Mouse (Mus musculus) E14TG2a.4 (cell line): ENCODE results near the gene Slc39a5.

ENCODE experiments used
- H3K27me3 ChIP-seq: 2 replicates; pipeline ENCODE4 v1.6.1; 2014; ENCODE audit warnings: low read length, control low read depth; ENCODE audit not compliant: insufficient read depth
- H3K36me3 ChIP-seq: 2 replicates; pipeline ENCODE4 v1.6.1; 2014; ENCODE audit warnings: low read length, control low read depth; ENCODE audit not compliant: insufficient read depth
- H3K4me1 ChIP-seq: replicated peaks from 2 replicates; pipeline ENCODE4 v1.6.1; 2014; ENCODE audit warnings: low read depth, low read length, control low read depth
- H3K4me3 ChIP-seq: replicated peaks from 2 replicates; pipeline ENCODE4 v1.5.1; 2014; ENCODE audit warnings: mild to moderate bottlenecking, low read length
- H3K9me3 ChIP-seq: 2 replicates; pipeline ENCODE4 v1.6.1; 2014; ENCODE audit warnings: low read length, control low read depth
- CTCF ChIP-seq: conservative IDR thresholded peaks from 2 replicates; pipeline ENCODE4 v1.5.1; 2014; ENCODE audit warnings: low read length
- NANOG ChIP-seq: IDR thresholded peaks from 2 replicates; pipeline ENCODE4 v1.6.1; 2014; ENCODE audit warnings: borderline replicate concordance, low read length, mixed read lengths
- POU5F1 ChIP-seq: IDR thresholded peaks from 2 replicates; pipeline ENCODE4 v1.6.1; 2014; ENCODE audit warnings: low read length, borderline replicate concordance

Slc39a5 gene

DNA sequence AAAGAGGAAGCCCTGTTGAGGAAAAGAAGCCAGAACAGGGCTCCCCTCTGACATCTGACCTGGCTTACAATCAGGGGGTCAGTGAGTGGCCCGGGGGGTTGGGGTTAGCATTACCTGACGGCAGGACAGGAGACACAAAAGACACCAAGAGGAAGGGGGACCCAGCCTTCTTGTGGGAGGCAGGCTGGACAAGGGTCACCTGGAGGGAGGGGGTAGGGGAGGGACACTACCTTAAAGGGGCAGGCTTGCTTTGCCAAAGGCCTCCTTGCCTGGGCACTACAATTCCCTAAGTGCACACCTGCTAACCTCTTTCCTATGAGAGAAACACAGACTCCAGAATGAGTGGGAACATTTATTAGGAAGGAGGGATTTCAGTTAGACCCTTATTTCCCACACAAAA, at the start of gene Slc39a5:
TSS of gene Slc39a5 (minus strand) at position 174 of the 400 bp plus-strand sequence.
- Histone ChIP-seq H3K9me3 (no peaks in the 10 kb centered on the region), H3K4me3 (peak within 1 kb of the TSS; percentile 24), H3K27me3 (peaks cover 3% of the 10 kb centered on the region; the same call in 1 of the 2 replicates), H3K36me3 (peaks cover 46% of the 10 kb centered on the region), H3K4me1 (peaks cover 29% of the 10 kb centered on the region)
- TF ChIP-seq CTCF (no peak), NANOG (no peak), POU5F1 (no peak)

GRCm38 (mm10) chr10:128445407-128445806, 44.4 kb upstream of the Slc39a5 start:
- TF ChIP-seq POU5F1, result no peak
- TF ChIP-seq CTCF, result no peak
- TF ChIP-seq NANOG, result no peak
- H3K4me3 ChIP-seq, result no peak overlapping the region
- peaks cover 15% of the 10 kb centered on the region for H3K4me1 ChIP-seq
- H3K27me3 ChIP-seq, result no peaks in the 10 kb centered on the region
- H3K9me3 ChIP-seq, result no peaks in the 10 kb centered on the region
- H3K36me3 ChIP-seq, result peaks cover 30% of the 10 kb centered on the region

GRCm38 (mm10) chr10:128444354-128444753, 43.3 kb upstream of the Slc39a5 start:
- Histone ChIP-seq H3K9me3 (no peaks in the 10 kb centered on the region), H3K4me1 (peaks cover 25% of the 10 kb centered on the region), H3K36me3 (peaks cover 40% of the 10 kb centered on the region), H3K4me3 (no peak overlapping the region), H3K27me3 (no peaks in the 10 kb centered on the region)
- TF ChIP-seq CTCF, result no peak
- TF ChIP-seq POU5F1, result no peak

DNA sequence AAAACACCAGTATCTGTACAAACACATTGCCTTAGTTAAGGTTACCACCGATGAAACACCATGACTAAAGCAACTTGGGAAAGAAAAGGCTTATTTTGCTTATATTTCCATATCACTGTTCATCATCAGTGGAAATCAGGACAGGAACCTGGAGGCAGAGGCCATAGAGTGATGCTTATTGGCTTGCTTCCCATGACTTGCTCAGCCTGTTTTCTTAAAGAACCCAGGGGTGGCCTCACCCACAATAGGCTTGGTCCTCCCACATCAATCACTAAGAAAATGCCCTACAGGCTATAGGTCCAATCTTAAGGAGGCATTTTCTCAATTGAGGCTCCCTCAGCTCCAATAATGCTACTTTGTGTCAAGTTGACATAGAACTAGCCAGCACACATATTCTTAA, 41.7 kb upstream of the Slc39a5 start:
- Histone ChIP-seq H3K4me3 (no peak overlapping the region), H3K36me3 (peaks cover 57% of the 10 kb centered on the region), H3K4me1 (peaks cover 41% of the 10 kb centered on the region), H3K27me3 (no peaks in the 10 kb centered on the region), H3K9me3 (no peaks in the 10 kb centered on the region)
- TF ChIP-seq NANOG (no peak), CTCF (no peak), POU5F1 (no peak)

DNA sequence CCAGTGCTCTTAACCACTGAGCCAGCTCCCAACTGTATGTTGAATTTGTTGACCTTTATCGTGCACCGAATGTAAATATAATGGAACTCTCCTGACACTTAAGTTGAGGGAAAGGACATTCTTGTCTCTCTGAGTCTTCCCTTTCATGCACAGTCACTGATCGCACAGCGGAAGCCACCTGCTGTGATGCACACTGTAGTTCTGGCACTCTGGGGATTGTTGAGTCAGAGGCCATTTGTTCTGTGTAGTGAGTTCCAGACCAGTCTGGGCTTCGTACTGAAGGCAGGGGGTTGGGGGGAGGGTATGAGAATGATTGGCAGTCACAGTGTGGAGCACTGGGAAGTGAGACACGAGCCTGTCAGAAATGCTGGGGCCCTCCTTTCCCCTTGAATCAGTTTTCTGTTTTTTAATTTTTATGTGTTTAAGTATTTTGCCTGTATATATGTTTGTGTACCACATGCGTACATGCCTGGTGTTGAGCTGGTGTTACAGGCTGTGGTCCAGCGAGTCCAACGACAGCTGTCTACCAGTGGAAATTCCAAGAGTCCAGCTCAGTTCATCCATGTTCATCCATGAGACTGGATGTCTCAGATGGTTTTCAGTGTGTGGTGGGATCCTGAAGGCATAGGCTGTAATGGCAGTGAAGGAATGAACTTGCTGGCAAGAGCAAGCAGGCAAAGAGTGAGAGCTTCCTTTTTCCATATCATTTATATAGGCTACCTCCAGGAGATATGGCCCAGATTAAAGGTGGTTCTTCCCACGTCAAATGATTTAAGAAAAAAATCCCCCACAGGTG, 40.5 kb upstream of the Slc39a5 start:
- H3K4me3 ChIP-seq, result no peak overlapping the region
- TF ChIP-seq CTCF (no peak), POU5F1 (no peak), NANOG (peak; percentile 42; the same call in 1 of the 2 replicates)
- no peaks in the 10 kb centered on the region for H3K27me3 ChIP-seq
- H3K4me1 ChIP-seq, result peaks cover 42% of the 10 kb centered on the region
- peaks cover 69% of the 10 kb centered on the region for H3K36me3 ChIP-seq
- H3K9me3 ChIP-seq, result no peaks in the 10 kb centered on the region

DNA sequence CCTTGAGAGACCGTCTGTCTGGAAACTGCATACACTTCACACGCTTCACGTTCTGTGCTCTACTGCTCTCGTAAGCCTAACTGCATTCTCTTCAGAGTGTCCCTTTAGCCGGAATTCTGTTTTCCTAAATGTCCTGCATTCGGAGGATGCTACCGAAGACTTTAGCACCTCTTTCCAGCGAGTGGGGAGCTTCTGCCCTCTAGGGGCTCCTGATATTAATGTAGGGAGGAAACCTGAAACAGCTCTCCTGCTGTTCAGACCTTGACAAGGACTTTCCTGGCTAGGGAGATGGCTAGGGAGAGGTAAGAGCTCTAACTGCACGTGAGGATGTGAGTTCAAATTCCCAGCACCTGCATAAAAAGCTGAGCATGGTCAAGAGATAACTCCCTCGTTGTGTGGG, 39.4 kb upstream of the Slc39a5 start:
- TF ChIP-seq CTCF (peak; percentile 37), POU5F1 (no peak)
- no peak overlapping the region for H3K4me3 ChIP-seq
- H3K36me3 ChIP-seq, result peaks cover 80% of the 10 kb centered on the region
- no peaks in the 10 kb centered on the region for H3K9me3 ChIP-seq
- H3K27me3 ChIP-seq, result no peaks in the 10 kb centered on the region
- peaks cover 42% of the 10 kb centered on the region for H3K4me1 ChIP-seq

DNA sequence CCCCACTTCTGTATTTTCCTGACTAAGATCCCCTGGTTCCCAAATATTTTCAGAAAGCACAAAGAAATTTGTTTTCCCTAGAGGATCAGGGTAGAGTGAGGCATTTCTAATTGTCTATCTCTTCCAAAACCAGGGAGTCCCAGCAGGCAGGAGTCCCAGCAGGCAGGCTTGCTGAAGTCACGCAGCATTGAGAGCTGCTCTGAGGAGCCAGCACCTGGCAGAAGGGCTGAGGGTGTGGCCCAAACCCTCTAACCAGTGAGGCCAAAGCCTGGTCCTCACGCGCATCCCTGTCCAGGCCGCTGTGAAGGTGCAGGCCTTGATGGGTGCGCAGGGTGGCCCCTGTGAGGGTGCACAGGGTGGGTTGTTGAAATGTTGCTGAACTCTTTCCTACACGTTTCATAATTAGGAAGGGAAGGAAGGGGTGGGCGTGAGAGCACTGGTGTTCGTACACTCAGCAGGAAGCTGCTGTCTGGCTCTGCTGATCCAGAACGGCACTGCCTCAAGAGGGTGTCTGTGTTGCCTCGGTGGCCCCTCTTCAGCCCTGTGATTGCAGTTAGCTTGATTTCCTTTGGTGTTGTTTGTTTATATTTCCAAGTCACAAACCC, 37.7 kb upstream of the Slc39a5 start:
- peaks cover 55% of the 10 kb centered on the region for H3K4me1 ChIP-seq
- H3K27me3 ChIP-seq, result no peaks in the 10 kb centered on the region
- H3K9me3 ChIP-seq, result no peaks in the 10 kb centered on the region
- TF ChIP-seq CTCF (no peak), POU5F1 (no peak), NANOG (no peak)
- H3K36me3 ChIP-seq, result peaks cover 85% of the 10 kb centered on the region
- H3K4me3 ChIP-seq, result no peak overlapping the region

DNA sequence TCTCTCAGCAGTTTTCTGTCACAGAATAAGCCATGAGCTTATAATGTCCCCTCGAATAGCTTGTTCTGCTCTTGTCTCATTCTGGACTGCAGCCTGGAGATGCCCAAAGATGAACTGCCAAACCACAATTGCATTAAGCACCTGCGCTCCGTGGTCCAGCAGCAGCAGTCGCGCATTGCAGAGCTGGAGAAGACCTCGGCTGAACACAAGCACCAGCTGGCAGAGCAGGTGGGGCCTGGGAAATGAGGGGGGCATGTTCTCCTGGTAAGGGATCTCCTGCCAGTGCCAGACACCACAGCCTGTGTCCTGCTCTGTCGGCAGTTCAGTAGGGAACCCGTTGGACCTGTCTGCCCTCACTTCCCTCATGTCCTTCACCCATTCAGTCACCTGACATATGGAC, 35.3 kb upstream of the Slc39a5 start:
- H3K4me3 ChIP-seq, result no peak overlapping the region
- H3K9me3 ChIP-seq, result no peaks in the 10 kb centered on the region
- TF ChIP-seq POU5F1 (no peak), CTCF (no peak), NANOG (no peak)
- H3K4me1 ChIP-seq, result peaks cover 56% of the 10 kb centered on the region
- no peaks in the 10 kb centered on the region for H3K27me3 ChIP-seq
- peaks cover 84% of the 10 kb centered on the region for H3K36me3 ChIP-seq
